Mouse (Mus musculus): ENCODE measurements at regions not wholly inside any gene's neighbourhood (a gene's known extent, or its start where the extent isn't known, plus 50 kb on each side); places are given as distances from the start of the nearest gene placed in this dataset.

GRCm38 (mm10) chr6:35424521-35424920, 98.6 kb upstream of the Fam180a start:
- TF ChIP-seq POLR2A (IDR thresholded peaks at IDR 0.05; ENCODE audit: insufficient read depth, low read length) (no peak), CTCF (IDR thresholded peaks at IDR 0.05; ENCODE audit: low read depth, low read length) (no peak)

Data from ES-Bruce4 (cell line).